Mouse (Mus musculus): Measurements from ENCODE around the gene AI464131.

DNA sequence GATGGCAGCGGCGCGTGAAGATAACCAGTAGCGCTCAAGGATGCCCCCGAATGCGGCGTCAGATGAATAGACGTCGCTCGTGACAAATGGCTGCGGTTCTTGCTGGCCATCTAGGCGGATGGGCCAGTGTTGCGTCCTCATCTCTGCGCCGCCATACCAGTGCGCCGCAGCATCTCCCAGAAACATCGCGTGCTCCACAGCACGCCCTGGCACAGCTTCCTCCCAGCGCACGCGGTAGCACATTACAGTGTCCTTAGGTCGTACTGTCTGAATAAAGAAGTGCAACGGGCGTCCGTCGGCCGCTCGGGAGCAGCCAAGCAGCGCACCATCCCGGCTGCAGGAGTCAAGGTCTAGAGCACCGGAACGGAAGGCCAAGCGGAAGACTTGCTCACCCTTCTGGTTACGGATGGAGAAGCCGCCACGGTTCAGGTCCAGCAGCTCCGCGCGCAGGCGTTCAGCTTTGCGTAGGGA lies 3.9 kb downstream of the AI464131 start:
- no peak for TF ChIP-seq GATA1 (IDR thresholded peaks at IDR 0.05; ENCODE audit: borderline replicate concordance, low read length)
- TF ChIP-seq FLI1 (IDR thresholded peaks at IDR 0.05; ENCODE audit: low read length): no peak

Measured in megakaryocyte, embryonic 14.5 days (primary cell).